Mouse (Mus musculus): Measurements from ENCODE around the gene Gm20825. TPM values are rescaled to one million over a fixed set of nuclear protein-coding genes. Genes with fewer than 3 reads are reported as not detected.
"Not testable (repeated sequence)": the region's sequence is repeated elsewhere in the genome, so short reads cannot be mapped to it uniquely, and the experiment has no call there.

The Gm20825 gene
- total RNA-seq (2014; rRNA removed) (not detected in 2 replicates), polyA plus RNA-seq (2012; rRNA removed) (not detected in 2 replicates)

DNA sequence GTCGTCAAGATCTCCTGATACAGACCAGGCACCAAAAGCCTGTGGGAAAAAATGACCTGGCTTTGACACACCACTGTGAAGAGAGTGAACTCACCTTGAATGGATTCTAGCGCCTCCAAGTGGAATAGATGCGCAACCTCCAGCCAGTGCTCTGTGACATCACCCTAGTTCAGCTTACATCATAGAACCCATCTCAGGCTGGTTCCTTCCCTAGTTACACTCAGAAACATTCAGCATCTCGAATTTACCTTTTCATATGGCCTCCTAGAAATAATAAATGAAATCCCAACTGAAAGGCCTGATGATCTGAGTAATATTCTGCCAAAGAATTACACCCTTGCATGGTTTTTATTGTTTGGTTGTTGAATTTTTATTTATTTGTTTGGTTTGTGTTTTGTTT lies at the start of gene Gm20825:
Gene Gm20825, minus strand, starts transcription at position 101 of the 400 bp plus-strand sequence.
- H3K9ac ChIP-seq (ENCODE audit: low read depth, low read length); H3K4me1 ChIP-seq (ENCODE audit: control insufficient read depth, insufficient read depth, low read length); H3K4me3 ChIP-seq (ENCODE audit: insufficient read depth, low read depth, low read length); H3K27ac ChIP-seq (replicated peaks; ENCODE audit: insufficient read depth, low read depth, low read length); H3K36me3 ChIP-seq (ENCODE audit: control insufficient read depth, insufficient read depth, low read length); H3K27me3 ChIP-seq (ENCODE audit: control insufficient read depth, insufficient read depth, low read length); H3K79me2 ChIP-seq (ENCODE audit: control insufficient read depth, insufficient read depth, low read length); DNase-seq (ENCODE audit: extremely low read depth, low read depth, low spot score): not testable (repeated sequence)
- WGBS: 66% methylated on average over 4 of the region's 4 CpGs

Other genes with a start within 250 kb of the Gm20825 start
- gene Gm29049, start 74.3 kb downstream of the Gm20825 start, total RNA-seq (2014; rRNA removed): not detected in 2 replicates
- gene Gm29049, start 74.3 kb downstream of the Gm20825 start, polyA plus RNA-seq (2012; rRNA removed): not detected in 2 replicates
- not detected in 2 replicates for gene Gm20824, start 186.4 kb upstream of the Gm20825 start, total RNA-seq (2014; rRNA removed)
- gene Gm20824, start 186.4 kb upstream of the Gm20825 start, polyA plus RNA-seq (2012; rRNA removed): not detected in 2 replicates

Measured in liver, adult 2 months (tissue).